Mouse (Mus musculus) layer of hippocampus, adult 9-11 months (tissue): ENCODE measurements around the gene Crmp1.

ENCODE experiments used
- DNase-seq: peaks from one replicate; pipeline ENCODE4 v3.0.0; 2022

The Crmp1 gene

GRCm38 (mm10) chr5:37312980-37313722 lies 71.4 kb downstream of the Crmp1 start:
- DNase-seq: no peak

- DNase-seq: no peak
These were observed 77.0 kb downstream of the Crmp1 start for GRCm38 (mm10) chr5:37318715-37319114.

- DNase-seq: peak; percentile 69
These were observed 78.4 kb downstream of the Crmp1 start for GRCm38 (mm10) chr5:37320174-37320573.

- DNase-seq: no peak
These were observed 79.0 kb downstream of the Crmp1 start for GRCm38 (mm10) chr5:37320761-37321160.

GRCm38 (mm10) chr5:37326675-37327074 lies 84.9 kb downstream of the Crmp1 start:
- no peak for DNase-seq

- no peak for DNase-seq
These were observed 88.9 kb downstream of the Crmp1 start for GRCm38 (mm10) chr5:37330449-37331132.

GRCm38 (mm10) chr5:37331133-37331505 lies 89.4 kb downstream of the Crmp1 start:
- DNase-seq: no peak

- no peak for DNase-seq
These were observed 90.3 kb downstream of the Crmp1 start for GRCm38 (mm10) chr5:37332066-37332465.

GRCm38 (mm10) chr5:37335061-37335460 lies 93.3 kb downstream of the Crmp1 start:
- DNase-seq: no peak

GRCm38 (mm10) chr5:37336485-37337105 lies 94.9 kb downstream of the Crmp1 start, which contains the start of gene Evc:
Evc (minus strand) TSS chr5:37336894.
- no peak for DNase-seq

- no peak for DNase-seq
These were observed 96.0 kb downstream of the Crmp1 start for GRCm38 (mm10) chr5:37337696-37338095.

- peak; percentile 75 for DNase-seq
These were observed 96.5 kb downstream of the Crmp1 start, which contains the start of gene Evc2 for GRCm38 (mm10) chr5:37338288-37338687. Evc2 (plus strand) TSS chr5:37338499.
